Mouse (Mus musculus) B cell, adult 67 days (primary cell): ENCODE data around the gene Dlx6. TPM values are rescaled to one million over a fixed set of nuclear protein-coding genes. Genes with fewer than 3 reads are reported as not detected.

Experiments used
- total RNA-seq, 2 experiments: library from RNA; stranded (reverse); gene quantifications; 4 replicates each; pipeline ENCODE4 v1.2.4; 2023

Gene Dlx6
- total RNA-seq = not detected

DNA sequence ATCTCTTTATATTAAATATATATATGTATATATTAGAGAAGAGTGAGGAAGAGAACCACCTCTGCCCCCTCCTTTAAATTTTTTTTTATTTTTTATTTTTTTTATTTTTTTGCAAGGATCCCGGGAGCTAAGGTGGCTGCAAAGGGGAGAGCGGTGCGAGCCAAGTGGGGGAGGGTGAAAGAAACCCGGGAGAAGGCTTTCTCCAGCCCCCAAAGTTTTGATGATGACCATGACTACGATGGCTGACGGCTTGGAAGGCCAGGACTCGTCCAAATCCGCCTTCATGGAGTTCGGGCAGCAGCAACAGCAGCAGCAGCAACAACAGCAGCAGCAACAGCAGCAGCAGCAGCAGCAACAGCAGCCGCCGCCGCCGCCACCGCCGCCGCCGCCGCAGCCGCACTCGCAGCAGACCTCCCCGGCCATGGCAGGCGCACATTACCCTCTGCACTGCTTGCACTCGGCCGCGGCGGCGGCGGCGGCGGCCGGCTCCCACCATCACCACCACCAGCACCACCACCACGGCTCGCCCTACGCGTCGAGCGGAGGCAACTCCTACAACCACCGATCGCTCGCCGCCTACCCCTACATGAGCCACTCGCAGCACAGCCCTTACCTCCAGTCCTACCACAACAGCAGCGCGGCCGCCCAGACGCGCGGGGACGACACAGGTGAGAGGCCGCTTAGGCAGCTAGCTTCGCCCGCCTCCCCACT is at the start of gene Dlx6:
Gene Dlx6 (plus strand): TSS at position 175 of the 711 bp plus-strand sequence.

GRCm38 (mm10) chr6:6881638-6882190 is 18.6 kb downstream of the Dlx6 start, which contains the start of gene Dlx5:
TSS of gene Dlx5 (minus strand) at chr6:6882085.

Other genes starting within 250 kb of the Dlx6 start
- gene Dlx5, start 18.8 kb downstream of the Dlx6 start, total RNA-seq = not detected
- 1 to 10 TPM; 3.9 to 6.9 TPM for gene Sdhaf3, start 92.7 kb downstream of the Dlx6 start, total RNA-seq